Mouse (Mus musculus): ENCODE results near the gene Cfap221.

GRCm38 (mm10) chr1:119878909-119879308, 118.1 kb downstream of the Cfap221 start:
- TF ChIP-seq POLR2A (IDR thresholded peaks at IDR 0.05; ENCODE audit: borderline replicate concordance, control insufficient read depth, low read depth, low read length) (no peak), CTCF (IDR thresholded peaks at IDR 0.05; ENCODE audit: control insufficient read depth, insufficient read depth, low read length) (no peak)

All from bone marrow, adult 2 months (tissue).